Mouse (Mus musculus): Measurements from ENCODE around the gene Adarb1.

GRCm38 (mm10) chr10:77255231-77255630 lies 162.8 kb downstream of the Adarb1 start:
- TF ChIP-seq MYOG (IDR thresholded peaks at IDR 0.05; ENCODE audit: control insufficient read depth, extremely low read depth, insufficient read length) = no peak
- no peak for TF ChIP-seq USF1 (IDR thresholded peaks at IDR 0.05; ENCODE audit: low read depth)
- TF ChIP-seq CTCF (IDR thresholded peaks at IDR 0.05; ENCODE audit: control insufficient read depth, insufficient read depth, insufficient read length) = no peak
